Mouse (Mus musculus) splenic B cell, adult 2 months (primary cell): ENCODE results near the gene Slc17a2.

Experiments
- DNase-seq: peaks from one replicate; pipeline ENCODE4 v3.0.0-alpha.2; 2011; ENCODE audit warnings: low read depth, low spot score
- H3K27me3 ChIP-seq: 2 replicates; pipeline ENCODE4 v1.6.1; 2012; ENCODE audit warnings: mild to moderate bottlenecking, low read length, moderate library complexity, mixed read lengths; ENCODE audit not compliant: control insufficient read depth, poor library complexity, insufficient read depth, severe bottlenecking
- H3K36me3 ChIP-seq: 2 replicates; pipeline ENCODE4 v1.6.1; 2012; ENCODE audit warnings: mild to moderate bottlenecking, low read length, moderate library complexity, mixed read lengths; ENCODE audit not compliant: control insufficient read depth, poor library complexity, insufficient read depth, severe bottlenecking

Gene Slc17a2

GRCm38 (mm10) chr13:23836630-23837029, 29.8 kb downstream of the Slc17a2 start:
- Histone ChIP-seq H3K27me3 (no peaks in the 10 kb centered on the region), H3K36me3 (no peaks in the 10 kb centered on the region)
- DNase-seq: no peak

GRCm38 (mm10) chr13:23839308-23839707, 32.5 kb downstream of the Slc17a2 start, which contains the start of gene Slc17a3:
Gene Slc17a3 (plus strand): TSS chr13:23839434.
- Histone ChIP-seq H3K36me3 (no peaks in the 10 kb centered on the region), H3K27me3 (no peaks in the 10 kb centered on the region)
- DNase-seq: no peak

DNA sequence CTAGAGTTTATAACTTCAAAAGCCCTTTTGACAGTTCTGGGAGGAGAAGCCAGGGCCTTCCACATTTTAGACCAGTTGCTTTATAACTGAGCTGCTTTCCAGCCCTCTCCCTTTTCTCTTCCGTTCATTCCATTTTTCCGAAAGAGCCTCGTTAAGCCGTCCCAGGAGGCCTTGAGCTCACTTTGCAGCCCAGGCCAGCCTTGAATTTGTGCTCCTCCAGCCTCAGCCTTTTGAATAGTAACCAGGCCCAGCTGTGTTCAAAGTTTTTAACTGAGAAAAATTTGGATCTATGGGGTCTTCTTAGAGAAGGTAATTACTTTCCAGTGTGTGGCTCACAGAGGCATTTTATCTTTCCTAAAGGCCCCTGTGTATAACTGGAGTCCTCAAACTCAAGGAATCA, 39.1 kb downstream of the Slc17a2 start:
- Histone ChIP-seq H3K36me3 (no peaks in the 10 kb centered on the region), H3K27me3 (no peaks in the 10 kb centered on the region)
- no peak for DNase-seq

DNA sequence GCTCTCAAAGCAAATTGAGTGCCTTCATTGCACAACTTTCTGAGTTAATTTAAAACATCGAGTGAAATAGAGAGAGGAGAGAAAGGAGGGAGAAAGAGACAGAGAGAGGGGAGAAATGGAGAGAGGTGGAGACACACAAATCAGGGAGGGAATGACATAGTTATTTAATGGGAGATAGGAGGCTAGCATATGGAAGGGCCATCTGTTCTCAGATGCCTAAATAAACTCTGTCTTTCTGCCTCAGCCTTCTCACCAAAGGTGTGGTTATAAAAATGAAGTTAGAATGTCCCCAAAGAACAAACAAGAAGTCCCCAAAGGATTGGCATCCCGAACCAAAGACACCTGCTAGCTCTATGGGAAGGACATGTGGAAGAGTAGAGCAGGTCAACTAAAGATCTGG, 42.5 kb downstream of the Slc17a2 start:
- no peak for DNase-seq
- Histone ChIP-seq H3K36me3 (no peaks in the 10 kb centered on the region), H3K27me3 (no peaks in the 10 kb centered on the region)

GRCm38 (mm10) chr13:23856401-23856800, 49.6 kb downstream of the Slc17a2 start:
- DNase-seq: no peak
- Histone ChIP-seq H3K27me3 (no peaks in the 10 kb centered on the region), H3K36me3 (no peaks in the 10 kb centered on the region)

DNA sequence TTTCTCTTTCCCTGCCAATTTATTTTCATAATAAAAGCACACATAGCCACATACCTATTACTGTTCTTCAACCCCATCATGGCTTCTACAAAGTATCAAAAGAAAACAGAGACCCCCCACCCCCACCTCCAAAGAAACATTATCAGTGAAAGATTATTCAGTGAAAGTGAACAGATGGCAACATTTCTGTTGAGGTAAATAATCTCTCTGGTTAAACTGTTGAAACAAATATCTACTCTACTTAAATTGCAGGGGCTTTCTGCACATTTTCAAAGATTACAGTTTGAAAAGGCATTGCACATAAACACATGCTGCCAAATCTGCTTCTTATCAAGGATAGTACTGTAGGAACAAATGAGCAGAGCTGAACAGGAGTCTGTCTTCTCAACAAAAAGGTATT, 55.0 kb downstream of the Slc17a2 start:
- H3K27me3 ChIP-seq: no peaks in the 10 kb centered on the region
- H3K36me3 ChIP-seq: no peaks in the 10 kb centered on the region
- no peak for DNase-seq

DNA sequence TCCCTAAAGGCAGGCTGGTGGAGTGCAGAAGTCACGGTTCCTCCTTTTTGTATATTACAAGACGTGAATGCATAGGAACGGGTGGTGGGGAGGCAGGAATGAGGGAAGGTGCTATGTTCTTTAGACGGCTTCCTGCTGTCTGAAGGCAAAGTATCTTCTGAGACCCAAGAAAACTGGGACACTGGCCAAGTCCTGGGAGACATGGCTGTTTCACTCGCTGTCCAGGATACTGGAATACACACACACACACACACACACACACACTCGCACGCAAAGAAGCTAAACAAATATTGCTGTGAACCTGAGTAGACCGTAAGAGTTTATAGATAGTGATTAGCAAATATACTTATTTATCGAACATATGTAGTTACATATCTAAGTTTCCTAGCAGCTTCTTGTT, 57.9 kb downstream of the Slc17a2 start:
- DNase-seq: no peak
- Histone ChIP-seq H3K36me3 (no peaks in the 10 kb centered on the region), H3K27me3 (no peaks in the 10 kb centered on the region)

GRCm38 (mm10) chr13:23866086-23866710, 59.4 kb downstream of the Slc17a2 start:
- H3K36me3 ChIP-seq: no peaks in the 10 kb centered on the region

DNA sequence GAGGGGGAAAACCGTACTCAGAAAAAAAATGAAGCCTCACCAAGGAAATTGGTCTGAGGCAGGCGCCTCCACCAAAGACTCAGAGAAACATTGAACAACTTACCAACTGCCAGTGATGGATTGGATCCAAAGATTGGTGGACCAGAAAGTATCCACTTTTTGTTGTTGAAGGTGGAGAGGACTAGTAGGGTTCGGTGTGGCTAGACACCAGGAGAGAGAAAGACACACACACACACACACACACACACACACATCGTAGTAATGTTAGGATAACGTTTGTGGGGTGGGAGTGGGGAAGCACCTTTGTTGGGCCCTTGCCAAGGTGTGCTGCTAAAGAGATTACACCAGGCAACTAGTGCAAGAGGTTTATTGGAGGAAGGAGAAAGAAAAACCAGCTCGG, 60.2 kb downstream of the Slc17a2 start:
- H3K36me3 ChIP-seq: no peaks in the 10 kb centered on the region
- DNase-seq: no peak
- H3K27me3 ChIP-seq: no peaks in the 10 kb centered on the region

More at GRCm38 (mm10) chr13:23866086-23866710, 59.4 kb downstream of the Slc17a2 start:
- no peaks in the 10 kb centered on the region for H3K27me3 ChIP-seq
- no peak for DNase-seq

DNA sequence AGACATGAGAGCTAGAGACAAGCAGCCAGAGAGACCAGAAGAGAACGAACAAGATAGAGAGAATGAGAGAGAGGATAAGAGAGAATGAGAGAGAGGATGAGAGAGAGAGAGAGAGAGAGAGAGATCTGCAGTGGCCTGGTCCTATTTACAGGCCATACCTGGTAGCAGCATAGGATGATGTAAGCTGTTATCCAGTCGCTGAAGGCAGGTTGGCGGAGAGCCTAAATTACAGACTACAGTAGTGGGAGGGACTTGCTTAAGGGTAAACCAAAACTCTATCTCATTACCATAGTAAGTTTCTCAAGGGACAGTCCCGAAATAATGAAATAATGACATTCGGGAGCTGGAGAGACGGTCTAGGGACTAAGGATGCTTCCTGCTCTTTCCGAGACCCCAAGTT, 60.6 kb downstream of the Slc17a2 start, which contains the start of gene Slc17a1:
Slc17a1 (plus strand) TSS at position 346 of the 400 bp plus-strand sequence.
- Histone ChIP-seq H3K27me3 (no peaks in the 10 kb centered on the region), H3K36me3 (no peaks in the 10 kb centered on the region)
- DNase-seq: no peak

DNA sequence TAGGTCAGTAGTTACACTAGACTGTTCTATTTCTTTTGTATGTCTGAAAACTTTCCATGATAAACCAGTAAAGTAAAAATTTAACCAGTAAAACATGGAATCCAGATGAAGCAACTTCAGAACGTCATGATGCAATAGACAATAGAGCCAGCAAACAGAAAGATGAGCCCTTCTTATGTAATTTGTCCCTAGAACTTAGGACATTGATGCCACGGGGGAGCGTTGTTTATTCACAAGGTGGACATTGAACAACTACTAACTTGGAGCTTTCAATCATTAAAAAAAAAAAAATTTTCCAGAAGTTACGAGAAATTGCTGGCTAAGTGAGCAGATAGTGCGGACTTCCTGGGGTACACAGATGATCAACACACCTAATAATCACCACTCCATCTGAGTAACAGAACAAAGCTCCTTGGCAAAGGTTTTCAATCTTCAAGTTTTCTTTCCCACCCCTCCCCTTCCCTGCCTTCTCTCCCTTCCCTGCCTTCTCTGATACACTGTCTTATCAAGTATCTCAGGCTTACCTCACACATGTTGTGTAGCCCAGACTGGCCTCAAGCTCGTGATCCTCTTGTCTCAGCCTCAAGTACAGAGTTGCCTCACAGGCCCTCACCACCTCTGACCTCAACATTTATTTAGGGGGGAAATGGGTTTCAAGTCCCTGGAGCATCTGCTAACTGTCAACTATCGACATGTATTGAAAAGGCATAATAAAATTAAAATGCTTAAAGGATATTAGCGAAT, 62.2 kb downstream of the Slc17a2 start:
- H3K27me3 ChIP-seq: no peaks in the 10 kb centered on the region
- DNase-seq: no peak
- H3K36me3 ChIP-seq: no peaks in the 10 kb centered on the region

- Histone ChIP-seq H3K27me3 (no peaks in the 10 kb centered on the region), H3K36me3 (no peaks in the 10 kb centered on the region)
- DNase-seq: no peak
Observed at GRCm38 (mm10) chr13:23869996-23870395, 63.2 kb downstream of the Slc17a2 start.

- no peaks in the 10 kb centered on the region for H3K36me3 ChIP-seq
- DNase-seq: no peak
- no peaks in the 10 kb centered on the region for H3K27me3 ChIP-seq
Observed at GRCm38 (mm10) chr13:23873141-23873540, 66.3 kb downstream of the Slc17a2 start.
